Mouse (Mus musculus) brain, embryonic 14.5 days (tissue): ENCODE measurements at regions not wholly inside any gene's neighbourhood (a gene's known extent, or its start where the extent isn't known, plus 50 kb on each side); places are given as distances from the start of the nearest gene placed in this dataset.
A peak's percentile ranks its signal among the peaks of the same experiment; 100 is the strongest.

Experiments
- DNase-seq: peaks from one replicate; pipeline ENCODE4 v3.0.0-alpha.2; 2011; ENCODE audit warnings: low read depth
- CTCF ChIP-seq: fragments of 200-500 bp; IDR thresholded peaks from 2 replicates; pipeline ENCODE4 v1.5.1; 2012; ENCODE audit warnings: inconsistent platforms, mild to moderate bottlenecking, moderate library complexity, borderline replicate concordance; ENCODE audit not compliant: insufficient read depth, insufficient read length; ENCODE audit errors: extremely low read depth
- POLR2A ChIP-seq: fragments of 200-500 bp; IDR thresholded peaks from 2 replicates; pipeline ENCODE4 v1.6.1; 2012; ENCODE audit warnings: mild to moderate bottlenecking, inconsistent platforms, borderline replicate concordance; ENCODE audit not compliant: poor library complexity, insufficient read depth, insufficient read length, severe bottlenecking; ENCODE audit errors: extremely low read depth

- DNase-seq: no peak
- TF ChIP-seq CTCF (no peak), POLR2A (no peak)
Measured at GRCm38 (mm10) chr12:54290311-54290710, 86.7 kb upstream of the Egln3 start.

GRCm38 (mm10) chr12:54288747-54289146, 85.1 kb upstream of the Egln3 start:
- peak; percentile 60 for DNase-seq
- TF ChIP-seq POLR2A (no peak), CTCF (no peak)

- no peak for TF ChIP-seq POLR2A
- TF ChIP-seq CTCF: no peak
- DNase-seq: peak; percentile 82
Measured at GRCm38 (mm10) chr12:54288041-54288502, 84.4 kb upstream of the Egln3 start.

GRCm38 (mm10) chr12:54286911-54287819, 83.5 kb upstream of the Egln3 start:
- TF ChIP-seq CTCF (no peak), POLR2A (no peak)
- DNase-seq: peak; percentile 93

- no peak for DNase-seq
- TF ChIP-seq POLR2A: no peak
- TF ChIP-seq CTCF: no peak
Measured at GRCm38 (mm10) chr12:54283646-54284045, 80.0 kb upstream of the Egln3 start.

- no peak for DNase-seq
- no peak for TF ChIP-seq CTCF
- TF ChIP-seq POLR2A: no peak
Measured at GRCm38 (mm10) chr12:54283011-54283410, 79.4 kb upstream of the Egln3 start.

GRCm38 (mm10) chr12:54282281-54282921, 78.7 kb upstream of the Egln3 start:
- no peak for DNase-seq
- TF ChIP-seq CTCF (no peak), POLR2A (no peak)

GRCm38 (mm10) chr12:54280457-54280856, 76.8 kb upstream of the Egln3 start:
- DNase-seq: no peak
- TF ChIP-seq POLR2A: no peak
- TF ChIP-seq CTCF: no peak

- TF ChIP-seq CTCF (no peak), POLR2A (no peak)
- no peak for DNase-seq
Measured at GRCm38 (mm10) chr12:54280001-54280400, 76.3 kb upstream of the Egln3 start.

GRCm38 (mm10) chr12:54276978-54277537, 73.4 kb upstream of the Egln3 start:
- no peak for TF ChIP-seq POLR2A
- no peak for TF ChIP-seq CTCF
- no peak for DNase-seq

- TF ChIP-seq CTCF: no peak
- TF ChIP-seq POLR2A: no peak
- DNase-seq: no peak
Measured at GRCm38 (mm10) chr12:54273506-54273905, 69.8 kb upstream of the Egln3 start.
